Mouse (Mus musculus) liver, embryonic 16.5 days (tissue): ENCODE results near the gene Atpaf2. TPM values are rescaled to one million over a fixed set of nuclear protein-coding genes. Genes with fewer than 3 reads are reported as not detected.

ENCODE experiments used
- ATAC-seq: fragments of 200-750 bp; cut with Nextera tagmentation; 2 replicates; pipeline ENCODE4 v1.8.0; 2017; ENCODE audit warnings: low read depth, mild to moderate bottlenecking, moderate number of reproducible peaks, moderate library complexity
- H3K27ac ChIP-seq: fragments of 300-500 bp; sonication (generic); 2 replicates; pipeline ENCODE4 v1.5.1; 2014; ENCODE audit warnings: mild to moderate bottlenecking, low read length
- H3K27me3 ChIP-seq: fragments of 300-500 bp; sonication (generic); 2 replicates; pipeline ENCODE4 v1.6.1; 2014; ENCODE audit warnings: low read depth, low read length, mixed read lengths; ENCODE audit not compliant: control insufficient read depth, insufficient read depth
- H3K36me3 ChIP-seq: fragments of 300-500 bp; sonication (generic); 2 replicates; pipeline ENCODE4 v1.6.1; 2014; ENCODE audit warnings: mild to moderate bottlenecking; ENCODE audit not compliant: control insufficient read depth, insufficient read depth
- H3K4me1 ChIP-seq: fragments of 300-500 bp; sonication (generic); 2 replicates; pipeline ENCODE4 v1.6.1; 2014; ENCODE audit warnings: low read depth, low read length, mixed read lengths; ENCODE audit not compliant: control insufficient read depth
- H3K4me2 ChIP-seq: fragments of 300-500 bp; sonication (generic); 2 replicates; pipeline ENCODE4 v1.6.1; 2014; ENCODE audit warnings: low read depth, low read length, mixed read lengths
- H3K4me3 ChIP-seq: fragments of 300-500 bp; sonication (generic); 2 replicates; pipeline ENCODE4 v1.5.1; 2014; ENCODE audit warnings: low read depth, mild to moderate bottlenecking, low read length
- H3K9ac ChIP-seq: fragments of 300-500 bp; sonication (generic); 2 replicates; pipeline ENCODE4 v1.6.1; 2014; ENCODE audit warnings: low read depth, low read length
- H3K9me3 ChIP-seq: fragments of 300-500 bp; sonication (generic); replicated peaks from 2 replicates; pipeline ENCODE4 v1.6.1; 2016; ENCODE audit warnings: low read length; ENCODE audit not compliant: control insufficient read depth
- WGBS: fragments of 180-500 bp; shearing (Covaris S2); extraction: QIAGEN DNeasy Blood & Tissue Kit; methylation state at CpG from one replicate; pipeline ENCODE4 v1.1.7; 2014; ENCODE audit not compliant: insufficient replicate concordance; 5-methylcytosine and 5-hydroxymethylcytosine counted together
- polyA plus RNA-seq: library from polyadenylated mRNA; unstranded; fragments of >200 nt; fragmentation: Nextera tagmentation; extraction: Ambion mirVana; gene quantifications from 2 replicates; pipeline ENCODE4 v1.2.1, GENCODE M21; 2015

Atpaf2 gene
- polyA plus RNA-seq, 1 experiment from 2014 or later = 27.9 TPM

DNA sequence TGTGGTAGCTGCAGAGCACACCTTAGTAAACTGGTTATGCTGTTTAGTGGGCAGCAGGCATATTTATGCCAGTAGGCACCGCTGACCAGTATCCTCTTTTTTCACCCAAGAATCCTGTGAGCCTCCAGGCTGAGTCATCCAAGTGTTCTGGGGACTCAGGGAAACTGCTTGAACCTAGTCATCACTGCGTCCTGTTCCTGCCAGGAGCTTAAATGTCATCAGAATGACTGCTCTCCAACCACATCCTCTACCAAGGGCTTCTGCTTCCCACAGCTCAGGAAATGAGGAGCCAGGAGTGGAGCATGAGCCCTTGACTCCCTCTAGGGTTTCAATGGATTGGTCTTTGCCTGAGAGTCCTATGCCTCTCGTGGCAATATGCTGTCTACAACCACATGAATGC, 18.4 kb upstream of the Atpaf2 start:
- Histone ChIP-seq H3K9me3 (no peaks in the 10 kb centered on the region), H3K4me2 (no peak overlapping the region), H3K27ac (no peak overlapping the region), H3K4me3 (no peak overlapping the region), H3K36me3 (peaks cover 12% of the 10 kb centered on the region), H3K27me3 (no peaks in the 10 kb centered on the region), H3K4me1 (no peaks in the 10 kb centered on the region; the same call in 1 of the 2 replicates), H3K9ac (no peak overlapping the region)
- 61% methylated on average over 3 of the region's 3 CpGs for WGBS
- no peak for ATAC-seq

DNA sequence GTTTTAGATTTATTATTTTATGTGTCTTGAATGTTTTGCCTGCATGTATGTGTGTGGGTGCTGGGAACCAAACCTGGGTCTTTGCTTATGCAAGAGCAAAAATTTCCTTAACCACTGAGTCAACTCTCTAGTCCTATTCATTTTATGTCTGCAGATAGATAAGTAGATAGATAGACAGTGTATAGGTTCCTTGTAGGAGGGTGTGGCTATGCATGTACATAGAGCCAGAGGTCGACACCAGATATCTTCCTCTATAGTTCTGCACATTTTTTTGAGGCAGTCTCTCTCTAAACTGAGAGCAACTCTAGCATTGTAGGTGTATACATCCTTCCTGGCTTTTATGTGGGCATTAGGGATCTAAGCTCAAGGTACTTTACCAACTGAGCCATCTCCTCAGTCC, 16.9 kb upstream of the Atpaf2 start:
- H3K4me2 ChIP-seq = no peak overlapping the region
- H3K27ac ChIP-seq = no peak overlapping the region
- ATAC-seq = no peak
- H3K9ac ChIP-seq = no peak overlapping the region
- peaks cover 12% of the 10 kb centered on the region for H3K36me3 ChIP-seq
- H3K9me3 ChIP-seq = no peaks in the 10 kb centered on the region
- no peak overlapping the region for H3K4me3 ChIP-seq
- H3K4me1 ChIP-seq = no peaks in the 10 kb centered on the region; the same call in 1 of the 2 replicates
- WGBS = 48% methylated on average over 1 of the region's 1 CpGs
- H3K27me3 ChIP-seq = no peaks in the 10 kb centered on the region

DNA sequence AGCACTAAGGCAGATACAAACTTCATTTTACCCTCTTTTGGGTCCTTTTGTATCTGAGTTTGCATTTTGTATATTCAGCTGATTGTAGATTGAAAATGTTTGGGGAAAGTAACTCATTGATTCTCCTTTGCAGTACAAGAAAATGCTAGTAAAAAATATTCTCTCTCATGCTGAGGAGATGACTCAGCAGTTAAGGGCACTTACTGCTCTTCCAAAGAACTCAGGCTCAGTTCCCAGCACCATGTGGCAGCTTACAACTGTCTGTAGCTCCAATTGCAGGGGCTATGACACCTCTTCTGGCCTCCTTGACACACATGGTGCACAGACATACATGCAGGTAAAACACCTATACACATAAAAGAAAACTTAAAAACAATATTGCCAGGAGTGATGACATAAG, 15.2 kb upstream of the Atpaf2 start:
- no peak overlapping the region for H3K27ac ChIP-seq
- no peak for ATAC-seq
- H3K27me3 ChIP-seq = no peaks in the 10 kb centered on the region
- no peaks in the 10 kb centered on the region for H3K9me3 ChIP-seq
- no peak overlapping the region for H3K9ac ChIP-seq
- no peaks in the 10 kb centered on the region; the same call in 1 of the 2 replicates for H3K4me1 ChIP-seq
- no peak overlapping the region for H3K4me3 ChIP-seq
- H3K36me3 ChIP-seq = peaks cover 12% of the 10 kb centered on the region
- H3K4me2 ChIP-seq = no peak overlapping the region

DNA sequence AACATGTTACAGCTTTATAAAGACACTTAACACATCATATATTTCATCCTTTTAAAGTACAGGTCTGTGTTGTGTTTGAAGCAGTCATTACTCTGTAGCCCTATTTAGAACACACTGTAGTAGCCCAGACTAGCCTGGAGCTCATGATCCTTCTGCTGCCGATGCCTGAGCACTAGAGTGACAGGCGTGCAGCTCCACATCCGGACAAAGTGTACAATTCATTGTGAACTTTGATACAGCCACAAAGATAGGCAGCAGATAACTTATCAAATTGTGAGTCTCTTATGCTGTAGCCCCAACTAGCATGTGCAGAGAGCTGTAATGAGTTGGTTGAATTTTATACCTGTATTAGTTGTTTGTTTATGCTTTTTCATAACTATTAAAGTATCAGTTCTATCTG, 9.4 kb upstream of the Atpaf2 start:
- Histone ChIP-seq H3K27ac (no peak overlapping the region), H3K27me3 (no peaks in the 10 kb centered on the region), H3K4me1 (no peaks in the 10 kb centered on the region; the same call in 1 of the 2 replicates), H3K9me3 (no peaks in the 10 kb centered on the region), H3K4me2 (no peak overlapping the region), H3K36me3 (peaks cover 3% of the 10 kb centered on the region; the same call in 1 of the 2 replicates), H3K9ac (no peak overlapping the region), H3K4me3 (no peak overlapping the region)
- WGBS = 61% methylated on average over 3 of the region's 3 CpGs
- no peak for ATAC-seq

DNA sequence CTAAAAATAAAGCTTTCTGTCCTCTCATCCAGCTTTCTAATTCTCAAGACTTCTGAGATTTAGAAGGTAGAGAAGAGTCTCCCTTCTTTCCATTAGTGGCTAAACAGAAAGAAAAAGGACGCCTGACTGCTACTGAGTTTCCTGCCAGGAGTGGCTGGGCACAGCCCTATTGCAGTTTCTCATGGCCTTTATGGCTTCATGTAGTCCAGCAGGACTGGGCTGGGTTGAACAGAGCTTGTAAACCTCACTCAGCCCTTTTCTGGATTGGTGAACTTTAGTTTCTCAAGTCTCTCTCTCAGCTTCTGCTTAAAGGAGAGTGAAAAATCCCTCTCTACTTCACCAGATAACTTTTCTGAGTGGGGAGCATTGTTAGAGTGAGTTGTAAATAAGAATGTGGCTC, 8.2 kb upstream of the Atpaf2 start:
- H3K9me3 ChIP-seq = no peaks in the 10 kb centered on the region

DNA sequence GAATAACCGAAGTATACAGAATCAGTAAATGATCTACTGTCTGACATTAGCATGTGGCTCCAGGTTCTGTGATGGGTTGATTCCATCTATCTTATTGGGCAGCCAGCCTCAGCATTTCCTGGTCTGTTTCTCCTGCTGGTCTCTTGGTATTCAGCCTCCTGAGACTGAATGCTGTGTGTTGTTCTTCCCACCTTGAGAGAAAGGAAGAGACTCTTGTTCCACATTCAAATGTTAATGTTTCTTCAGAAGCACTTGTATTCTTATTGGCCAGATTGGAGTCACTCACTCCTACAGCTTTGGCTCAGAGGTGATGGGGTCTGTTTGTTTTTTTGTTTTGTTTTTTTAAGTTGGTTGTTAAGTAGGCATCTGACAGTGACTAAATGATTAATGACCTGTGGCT, 4.7 kb upstream of the Atpaf2 start:
- Histone ChIP-seq H3K4me2 (no peak overlapping the region), H3K9me3 (no peaks in the 10 kb centered on the region), H3K27ac (no peak overlapping the region), H3K27me3 (no peaks in the 10 kb centered on the region), H3K4me3 (no peak overlapping the region), H3K4me1 (peaks cover 10% of the 10 kb centered on the region), H3K36me3 (no peaks in the 10 kb centered on the region), H3K9ac (no peak overlapping the region)
- WGBS = 78% methylated on average over 1 of the region's 1 CpGs
- no peak for ATAC-seq

More for the DNA sequence above, 8.2 kb upstream of the Atpaf2 start:
- Histone ChIP-seq H3K27ac (no peak overlapping the region), H3K4me1 (no peaks in the 10 kb centered on the region; the same call in 1 of the 2 replicates), H3K36me3 (no peaks in the 10 kb centered on the region), H3K27me3 (no peaks in the 10 kb centered on the region), H3K4me2 (no peak overlapping the region), H3K9ac (no peak overlapping the region), H3K4me3 (no peak overlapping the region)
- 77% methylated on average over 1 of the region's 1 CpGs for WGBS
- no peak for ATAC-seq

DNA sequence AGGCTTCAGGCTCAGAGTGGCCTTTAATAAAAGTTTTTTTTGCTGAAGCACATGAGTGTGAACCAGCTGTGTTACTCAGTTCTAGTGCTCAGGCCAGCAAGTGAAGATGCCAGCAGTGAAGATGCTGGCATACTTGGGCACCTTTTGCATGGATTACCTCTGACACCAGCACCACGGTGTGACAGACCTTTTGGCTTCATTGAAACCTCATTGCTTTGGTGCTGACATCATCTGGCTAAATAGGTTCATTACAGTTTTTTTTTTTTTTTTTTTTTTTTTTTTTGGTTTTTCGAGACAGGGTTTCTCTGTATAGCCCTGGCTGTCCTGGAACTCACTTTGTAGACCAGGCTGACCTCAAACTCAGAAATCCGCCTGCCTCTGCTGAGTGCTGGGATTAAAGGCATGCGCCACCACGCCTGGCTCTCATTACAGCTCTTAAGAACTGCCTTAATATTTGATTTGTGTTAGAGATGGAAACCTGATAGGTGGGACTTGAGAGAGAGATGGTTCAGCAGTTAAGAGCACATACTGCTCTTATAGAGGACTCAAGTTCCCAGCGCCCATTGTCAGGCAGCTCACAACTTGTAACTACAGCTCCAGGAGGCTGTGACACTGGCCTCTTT, 3.9 kb upstream of the Atpaf2 start:
- Histone ChIP-seq H3K4me3 (no peak overlapping the region), H3K9me3 (no peaks in the 10 kb centered on the region), H3K36me3 (no peaks in the 10 kb centered on the region), H3K27ac (no peak overlapping the region), H3K27me3 (no peaks in the 10 kb centered on the region), H3K9ac (no peak overlapping the region), H3K4me2 (no peak overlapping the region), H3K4me1 (peaks cover 12% of the 10 kb centered on the region)
- 67% methylated on average over 5 of the region's 6 CpGs for WGBS
- no peak for ATAC-seq

DNA sequence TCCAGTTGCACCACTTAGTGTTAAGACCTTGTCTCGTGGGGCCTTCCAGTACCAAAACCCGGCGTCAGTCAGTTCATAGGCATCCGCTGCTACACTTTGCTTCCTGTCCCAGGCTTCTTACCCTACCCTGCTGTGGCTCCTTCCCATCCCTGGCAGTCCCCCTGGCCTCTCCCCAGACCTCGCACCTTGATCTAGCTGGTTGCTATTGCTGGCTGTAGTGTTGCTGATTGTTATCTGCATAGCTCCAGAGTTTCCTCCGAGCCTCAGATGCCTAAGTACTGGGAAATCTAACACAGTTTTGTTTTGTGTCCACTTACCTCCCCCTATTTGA, 181 bp upstream of the Atpaf2 start:
- Histone ChIP-seq H3K4me1 (peaks cover 21% of the 10 kb centered on the region), H3K9ac (peak overlapping the region; percentile 95), H3K27me3 (no peaks in the 10 kb centered on the region), H3K4me2 (peak overlapping the region; percentile 94), H3K9me3 (no peaks in the 10 kb centered on the region), H3K4me3 (peak overlapping the region; percentile 92), H3K27ac (peak overlapping the region; percentile 1; the same call in 1 of the 2 replicates), H3K36me3 (no peaks in the 10 kb centered on the region)
- 4% methylated on average over 6 of the region's 6 CpGs for WGBS
- ATAC-seq = no peak

DNA sequence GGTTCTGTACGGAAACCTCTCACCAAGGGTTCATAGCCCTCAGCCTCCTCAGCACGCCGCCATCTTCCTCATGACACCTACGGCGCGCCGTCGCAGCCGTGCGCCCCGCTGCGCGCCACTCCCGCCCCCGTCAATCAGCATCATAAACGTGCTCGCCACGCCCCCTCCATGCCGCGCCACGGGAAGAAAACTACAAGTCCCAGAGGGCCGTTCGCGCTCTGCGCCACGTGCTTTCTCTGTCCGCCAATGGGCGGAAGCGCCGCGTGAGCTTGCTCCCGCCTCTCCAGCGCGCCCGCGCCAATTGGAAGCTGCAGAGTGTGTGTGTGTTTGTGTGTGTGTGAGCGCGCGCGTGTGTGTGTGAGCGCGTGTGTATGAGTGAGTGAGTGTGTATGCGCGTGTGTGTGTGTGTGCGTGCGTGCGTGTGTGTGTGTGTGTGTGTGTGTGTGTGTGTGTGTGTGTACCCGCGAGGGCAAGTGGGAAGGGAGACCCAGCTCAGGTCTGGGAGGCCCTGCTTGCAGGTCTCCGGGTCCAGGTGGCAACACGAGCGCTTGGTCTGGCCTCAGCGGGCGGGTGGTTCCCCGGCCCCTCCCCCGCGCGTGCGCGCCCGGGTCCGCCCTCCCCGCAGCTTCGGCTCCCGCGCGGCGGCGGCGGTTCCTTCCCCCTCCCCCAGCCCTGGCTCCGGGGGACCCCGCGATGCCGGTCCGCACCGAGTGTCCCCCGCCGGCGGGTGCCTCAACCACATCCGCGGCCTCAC, 1.1 kb downstream of the Atpaf2 start, which contains the start of gene Gid4:
Gene Gid4, plus strand, starts transcription at position 183 of the 754 bp plus-strand sequence.
- H3K36me3 ChIP-seq = no peaks in the 10 kb centered on the region
- peak; percentile 94 for ATAC-seq
- H3K27ac ChIP-seq = peak within 1 kb of the TSS; percentile 85
- peak within 1 kb of the TSS; percentile 95 for H3K9ac ChIP-seq
- H3K9me3 ChIP-seq = no peaks in the 10 kb centered on the region
- H3K4me2 ChIP-seq = peak within 1 kb of the TSS; percentile 94
- peaks cover 21% of the 10 kb centered on the region for H3K4me1 ChIP-seq
- WGBS = under 1% methylated on average over 61 of the region's 81 CpGs
- peak within 1 kb of the TSS; percentile 92 for H3K4me3 ChIP-seq
- H3K27me3 ChIP-seq = no peaks in the 10 kb centered on the region
